Comparison of ENCODE assay signal across 25 mouse cellular contexts in genomic region chr8:66714324-66714975, GRCm38 (mm10). TPM values are rescaled to one million over a fixed set of nuclear protein-coding genes. Genes with fewer than 3 reads are reported as not detected.
DNase-seq lines count a peak whose midpoint lies in the region; ATAC-seq and TF ChIP-seq lines count a peak whose summit lies in the region.
"Had no signal": no experiment of that assay in that cellular context is flagged by ENCODE, and none has a peak within 500 bp of the region (broad histone marks: within the 10 kb centered on the region; RNA-seq: fewer than 3 reads in every experiment).

No protein-coding gene starts in this region.

- no peaks in the 10 kb centered on the region for H3K27me3 ChIP-seq in forebrain, postnatal 0 days (ENCODE audit: insufficient read depth, low read length)
- H3K27me3 ChIP-seq in forebrain, embryonic 14.5 days (replicated peaks; ENCODE audit: control insufficient read depth, insufficient read depth, low read length): no peaks in the 10 kb centered on the region
- no peaks in the 10 kb centered on the region for H3K27me3 ChIP-seq in midbrain, embryonic 11.5 days (ENCODE audit: control insufficient read depth, insufficient read depth, low read length)
- no peaks in the 10 kb centered on the region for H3K27me3 ChIP-seq in midbrain, embryonic 16.5 days (ENCODE audit: control insufficient read depth, insufficient read depth, low read depth, low read length)
- H3K27me3 ChIP-seq: CH12.LX; embryonic facial prominence, embryonic 12.5 days; forebrain, embryonic 12.5 days; forebrain, embryonic 15.5 days had no signal

- H3K36me3 ChIP-seq in forebrain, postnatal 0 days (ENCODE audit: insufficient read depth): no peaks in the 10 kb centered on the region
- H3K36me3 ChIP-seq in forebrain, embryonic 14.5 days (ENCODE audit: control insufficient read depth, insufficient read depth, low read length): no peaks in the 10 kb centered on the region
- H3K36me3 ChIP-seq in midbrain, embryonic 11.5 days (ENCODE audit: control insufficient read depth, insufficient read depth, low read length): no peaks in the 10 kb centered on the region
- H3K36me3 ChIP-seq in midbrain, embryonic 16.5 days (ENCODE audit: control insufficient read depth, insufficient read depth, low read length): no peaks in the 10 kb centered on the region
- H3K36me3 ChIP-seq: embryonic facial prominence, embryonic 10.5 days; embryonic facial prominence, embryonic 12.5 days; forebrain, embryonic 10.5 days; forebrain, embryonic 12.5 days; forebrain, embryonic 15.5 days; G1E had no signal

- no peaks in the 10 kb centered on the region for H3K9me3 ChIP-seq in forebrain, postnatal 0 days (ENCODE audit: low read length)
- no peaks in the 10 kb centered on the region for H3K9me3 ChIP-seq in forebrain, embryonic 14.5 days (replicated peaks; ENCODE audit: control insufficient read depth, low read length)
- no peaks in the 10 kb centered on the region for H3K9me3 ChIP-seq in midbrain, embryonic 11.5 days (ENCODE audit: control insufficient read depth, low read length)
- H3K9me3 ChIP-seq in midbrain, embryonic 16.5 days (replicated peaks; ENCODE audit: control insufficient read depth, low read length, poor library complexity, severe bottlenecking): no peaks in the 10 kb centered on the region; the same call in 1 of the 2 replicates
- H3K9me3 ChIP-seq: embryonic facial prominence, embryonic 10.5 days; embryonic facial prominence, embryonic 12.5 days; forebrain, embryonic 12.5 days; forebrain, embryonic 15.5 days had no signal

- no peak overlapping the region for H3K4me3 ChIP-seq in forebrain, postnatal 0 days (ENCODE audit: low read depth, low read length)
- no peak overlapping the region for H3K4me3 ChIP-seq in forebrain, embryonic 14.5 days (ENCODE audit: low read depth, low read length)
- H3K4me3 ChIP-seq in midbrain, embryonic 11.5 days (ENCODE audit: low read depth, low read length): no peak overlapping the region
- H3K4me3 ChIP-seq in midbrain, embryonic 16.5 days (ENCODE audit: low read depth, low read length): no peak overlapping the region
- H3K4me3 ChIP-seq: embryonic facial prominence, embryonic 10.5 days; embryonic facial prominence, embryonic 12.5 days; forebrain, embryonic 10.5 days; forebrain, embryonic 12.5 days; forebrain, embryonic 15.5 days had no signal

- DNase-seq in forebrain, postnatal 0 days: no peak
- no peak for DNase-seq in forebrain, embryonic 14.5 days (ENCODE audit: low spot score)
- peak; percentile 51 for DNase-seq in midbrain, embryonic 11.5 days (ENCODE audit: low spot score, missing footprints)
- DNase-seq in telencephalon, adult 2 months (ENCODE audit: low read depth, low spot score): peak; percentile 19
- no peak for DNase-seq in kidney, postnatal 36 days
- DNase-seq: adrenal gland, adult 8-10 months; adrenal gland, postnatal 14 days; adrenal gland, postnatal 36 days; B cell, adult 2 months; cerebellum, adult 11-12 months; cerebellum, adult 2 months; cerebellum, adult 9-10 months; cerebellum, postnatal 10 days; cerebellum, postnatal 25 days had no signal

- peak; percentile 58 for ATAC-seq in forebrain, postnatal 0 days
- ATAC-seq in forebrain, embryonic 14.5 days: no peak
- ATAC-seq in midbrain, embryonic 11.5 days (ENCODE audit: low FRiP score): no peak
- ATAC-seq in midbrain, embryonic 16.5 days: no peak
- ATAC-seq: activated CD4-positive, CD25-positive, alpha-beta regulatory T cell, adult 4 months; CD4-positive, CD25-positive, alpha-beta regulatory T cell, adult 4 months; forebrain, embryonic 15.5 days; Patski had no signal

- H3K9ac ChIP-seq in forebrain, postnatal 0 days: no peak overlapping the region
- H3K9ac ChIP-seq in forebrain, embryonic 14.5 days (ENCODE audit: low read length): no peak overlapping the region
- no peak overlapping the region for H3K9ac ChIP-seq in midbrain, embryonic 11.5 days (ENCODE audit: low read length)
- H3K9ac ChIP-seq in midbrain, embryonic 16.5 days (ENCODE audit: low read depth, low read length): no peak overlapping the region
- H3K9ac ChIP-seq: embryonic facial prominence, embryonic 12.5 days; forebrain, embryonic 12.5 days; forebrain, embryonic 15.5 days had no signal

- no peaks in the 10 kb centered on the region for H3K4me1 ChIP-seq in forebrain, postnatal 0 days (ENCODE audit: insufficient read depth)
- H3K4me1 ChIP-seq in forebrain, embryonic 14.5 days (ENCODE audit: control insufficient read depth, insufficient read depth, low read length): no peaks in the 10 kb centered on the region
- no peaks in the 10 kb centered on the region for H3K4me1 ChIP-seq in midbrain, embryonic 11.5 days (ENCODE audit: control insufficient read depth, insufficient read depth, low read length)
- no peaks in the 10 kb centered on the region for H3K4me1 ChIP-seq in midbrain, embryonic 16.5 days (ENCODE audit: control insufficient read depth, insufficient read depth, low read length)
- H3K4me1 ChIP-seq: embryonic facial prominence, embryonic 10.5 days; embryonic facial prominence, embryonic 12.5 days; forebrain, embryonic 10.5 days; forebrain, embryonic 12.5 days; forebrain, embryonic 15.5 days had no signal

- no peak overlapping the region for H3K27ac ChIP-seq in forebrain, postnatal 0 days (ENCODE audit: low read depth, low read length)
- no peak overlapping the region for H3K27ac ChIP-seq in forebrain, embryonic 14.5 days (ENCODE audit: low read depth, low read length)
- no peak overlapping the region for H3K27ac ChIP-seq in midbrain, embryonic 11.5 days (ENCODE audit: low read depth, low read length)
- no peak overlapping the region for H3K27ac ChIP-seq in midbrain, embryonic 16.5 days (ENCODE audit: low read length)
- H3K27ac ChIP-seq: embryonic facial prominence, embryonic 10.5 days; embryonic facial prominence, embryonic 12.5 days; forebrain, embryonic 10.5 days; forebrain, embryonic 12.5 days; forebrain, embryonic 15.5 days had no signal

- TF ChIP-seq CTCF in forebrain, postnatal 0 days (IDR thresholded peaks at IDR 0.05; ENCODE audit: low read depth): no peak

- H3K4me2 ChIP-seq in forebrain, postnatal 0 days (ENCODE audit: low read depth): no peak overlapping the region
- no peak overlapping the region for H3K4me2 ChIP-seq in forebrain, embryonic 14.5 days (ENCODE audit: low read length)
- no peak overlapping the region for H3K4me2 ChIP-seq in midbrain, embryonic 11.5 days
- no peak overlapping the region for H3K4me2 ChIP-seq in midbrain, embryonic 16.5 days (ENCODE audit: low read length)
- H3K4me2 ChIP-seq: embryonic facial prominence, embryonic 12.5 days; forebrain, embryonic 12.5 days; forebrain, embryonic 15.5 days had no signal

- 73% methylated on average over 7 of the region's 7 CpGs for WGBS in forebrain, postnatal 0 days
- WGBS in forebrain, embryonic 14.5 days: 94% methylated on average over 7 of the region's 7 CpGs
- WGBS in midbrain, embryonic 11.5 days: 93% methylated on average over 7 of the region's 7 CpGs
- WGBS in midbrain, embryonic 16.5 days: 86% methylated on average over 7 of the region's 7 CpGs

RNA-seq across cellular contexts. Expression of gene Npy1r, which starts 17.5 kb away (rescaled TPM):
- 13.6 and 15.5 TPM in 2 replicates for total RNA-seq in forebrain, postnatal 0 days (2014; rRNA removed)
- 6.5 and 12.8 TPM in 2 replicates for polyA plus RNA-seq in forebrain, postnatal 0 days (2015; fragmentation: Nextera tagmentation; extraction: Ambion mirVana)
- 2.3 and 3.4 TPM in 2 replicates for polyA plus RNA-seq in forebrain, embryonic 14.5 days (2014; fragmentation: Nextera tagmentation; extraction: Ambion mirVana)
- 1.1 and 1.7 TPM in 2 replicates for polyA plus RNA-seq in midbrain, embryonic 11.5 days (2014; fragmentation: Nextera tagmentation; extraction: Ambion mirVana)
- polyA plus RNA-seq in midbrain, embryonic 16.5 days (2015; fragmentation: Nextera tagmentation; extraction: Ambion mirVana): 4.4 and 6.6 TPM in 2 replicates
- total RNA-seq: CH12.LX had no signal
- polyA plus RNA-seq: activated CD4-positive, CD25-positive, alpha-beta regulatory T cell, adult 4 months; CD4-positive, CD25-positive, alpha-beta regulatory T cell, adult 4 months; G1E; Patski had no signal

RNA-seq across cellular contexts. Expression of gene Npy5r, which starts 26.5 kb away (rescaled TPM):
- 1.0 and 3.4 TPM in 2 replicates for total RNA-seq in forebrain, postnatal 0 days (2014; rRNA removed)
- polyA plus RNA-seq in forebrain, postnatal 0 days (2015; fragmentation: Nextera tagmentation; extraction: Ambion mirVana): 0.59 and 0.86 TPM in 2 replicates
- polyA plus RNA-seq in forebrain, embryonic 14.5 days (2014; fragmentation: Nextera tagmentation; extraction: Ambion mirVana): 0.38 and 0.54 TPM in 2 replicates
- 0.14 and 0.29 TPM in 2 replicates for polyA plus RNA-seq in midbrain, embryonic 11.5 days (2014; fragmentation: Nextera tagmentation; extraction: Ambion mirVana)
- polyA plus RNA-seq in midbrain, embryonic 16.5 days (2015; fragmentation: Nextera tagmentation; extraction: Ambion mirVana): 1.4 and 2.1 TPM in 2 replicates
- total RNA-seq: CH12.LX, G1E had no signal
- polyA plus RNA-seq: activated CD4-positive, CD25-positive, alpha-beta regulatory T cell, adult 4 months; CD4-positive, CD25-positive, alpha-beta regulatory T cell, adult 4 months; forebrain, embryonic 12.5 days; G1E; Patski had no signal

Comparison
In these comparisons a context has a peak if more than half of its experiments do, and no peak if none do; other contexts are left out.
1. DNase-seq: peak in midbrain, embryonic 11.5 days (single experiment) and telencephalon, adult 2 months (single experiment); none in forebrain, postnatal 0 days (single experiment), forebrain, embryonic 14.5 days (single experiment) and kidney, postnatal 36 days (0 of 2).